8 mouse cellular contexts compared by ENCODE assay signal in genomic region chr4:21848287-21848630, GRCm38 (mm10). TPM values are rescaled to one million over a fixed set of nuclear protein-coding genes. Genes with fewer than 3 reads are reported as not detected.
DNase-seq lines count a peak whose midpoint lies in the region; ATAC-seq and TF ChIP-seq lines count a peak whose summit lies in the region.

No protein-coding gene starts in this region.

- WGBS in heart, embryonic 13.5 days, result 0% methylated on average over 24 of the region's 24 CpGs
- under 1% methylated on average over 24 of the region's 24 CpGs for WGBS in kidney, postnatal 0 days
- 0% methylated on average over 24 of the region's 24 CpGs for WGBS in liver, embryonic 11.5 days
- 0% methylated on average over 24 of the region's 24 CpGs for WGBS in stomach, postnatal 0 days

- H3K4me2 ChIP-seq in heart, embryonic 13.5 days, result peak overlapping the region; percentile 71
- peak overlapping the region; percentile 60 for H3K4me2 ChIP-seq in kidney, postnatal 0 days (ENCODE audit: low read length)
- peak overlapping the region; percentile 67 for H3K4me2 ChIP-seq in liver, embryonic 11.5 days
- H3K4me2 ChIP-seq in stomach, postnatal 0 days (replicated peaks; ENCODE audit: low read depth), result peak overlapping the region; percentile 54

- no peak for TF ChIP-seq CTCF in kidney, postnatal 0 days (IDR thresholded peaks at IDR 0.05; ENCODE audit: low read depth)
- TF ChIP-seq CTCF in stomach, postnatal 0 days (IDR thresholded peaks at IDR 0.05; ENCODE audit: low read depth), result no peak

- H3K27me3 ChIP-seq in heart, embryonic 13.5 days (replicated peaks), result no peaks in the 10 kb centered on the region
- no peaks in the 10 kb centered on the region for H3K27me3 ChIP-seq in kidney, postnatal 0 days (ENCODE audit: insufficient read depth, low read length)
- H3K27me3 ChIP-seq in liver, embryonic 11.5 days (replicated peaks; ENCODE audit: control insufficient read depth, insufficient read depth, low read length), result no peaks in the 10 kb centered on the region
- H3K27me3 ChIP-seq in stomach, postnatal 0 days (ENCODE audit: control insufficient read depth, insufficient read depth, low read length), result no peaks in the 10 kb centered on the region

- H3K9me3 ChIP-seq in heart, embryonic 13.5 days, result no peaks in the 10 kb centered on the region
- no peaks in the 10 kb centered on the region for H3K9me3 ChIP-seq in kidney, postnatal 0 days (replicated peaks; ENCODE audit: low read length)
- H3K9me3 ChIP-seq in liver, embryonic 11.5 days (ENCODE audit: control insufficient read depth, low read length), result no peaks in the 10 kb centered on the region
- no peaks in the 10 kb centered on the region for H3K9me3 ChIP-seq in stomach, postnatal 0 days (ENCODE audit: control insufficient read depth, low read length)

- peak overlapping the region; percentile 96 for H3K27ac ChIP-seq in heart, embryonic 13.5 days (replicated peaks)
- H3K27ac ChIP-seq in kidney, postnatal 0 days, result peak overlapping the region; percentile 100
- peak overlapping the region; percentile 93 for H3K27ac ChIP-seq in liver, embryonic 11.5 days (ENCODE audit: low read depth, low read length)
- peak overlapping the region; percentile 99 for H3K27ac ChIP-seq in stomach, postnatal 0 days (replicated peaks)

- peaks cover 4% of the 10 kb centered on the region; the same call in 1 of the 2 replicates for H3K36me3 ChIP-seq in heart, embryonic 13.5 days
- H3K36me3 ChIP-seq in kidney, postnatal 0 days (ENCODE audit: insufficient read depth, low read length), result no peaks in the 10 kb centered on the region
- no peaks in the 10 kb centered on the region for H3K36me3 ChIP-seq in liver, embryonic 11.5 days (ENCODE audit: control insufficient read depth, insufficient read depth, low read length)
- no peaks in the 10 kb centered on the region for H3K36me3 ChIP-seq in stomach, postnatal 0 days (ENCODE audit: control insufficient read depth, insufficient read depth, low read length)

- peak overlapping the region; percentile 87 for H3K9ac ChIP-seq in heart, embryonic 13.5 days
- peak overlapping the region; percentile 95 for H3K9ac ChIP-seq in kidney, postnatal 0 days (ENCODE audit: low read depth, low read length)
- H3K9ac ChIP-seq in liver, embryonic 11.5 days (ENCODE audit: low read depth, low read length), result peak overlapping the region; percentile 96
- H3K9ac ChIP-seq in stomach, postnatal 0 days (ENCODE audit: low read length), result peak overlapping the region; percentile 93

- no peak for TF ChIP-seq EP300 in stomach, postnatal 0 days (optimal IDR thresholded peaks at IDR 0.05)

- peaks cover 26% of the 10 kb centered on the region for H3K4me1 ChIP-seq in heart, embryonic 13.5 days
- H3K4me1 ChIP-seq in kidney, postnatal 0 days (replicated peaks; ENCODE audit: insufficient read depth, low read length), result no peaks in the 10 kb centered on the region
- H3K4me1 ChIP-seq in liver, embryonic 11.5 days (replicated peaks; ENCODE audit: control insufficient read depth, insufficient read depth, low read length), result peaks cover 5% of the 10 kb centered on the region; the same call in 1 of the 2 replicates
- H3K4me1 ChIP-seq in stomach, postnatal 0 days (replicated peaks; ENCODE audit: control insufficient read depth, insufficient read depth), result no peaks in the 10 kb centered on the region

- H3K4me3 ChIP-seq in heart, embryonic 13.5 days, result peak overlapping the region; percentile 69
- H3K4me3 ChIP-seq in kidney, postnatal 0 days (replicated peaks; ENCODE audit: low read depth, low read length), result peak overlapping the region; percentile 97
- peak overlapping the region; percentile 90 for H3K4me3 ChIP-seq in liver, embryonic 11.5 days (ENCODE audit: low read depth, low read length)
- H3K4me3 ChIP-seq in stomach, postnatal 0 days (ENCODE audit: low read depth, low read length), result peak overlapping the region; percentile 99

- peak; percentile 80 for ATAC-seq in erythroid progenitor cell, adult 5-6 weeks (replicated peaks; ENCODE audit: low FRiP score, poor library complexity, severe bottlenecking)
- ATAC-seq in heart, embryonic 13.5 days (ENCODE audit: extremely low read depth, insufficient number of reproducible peaks, low FRiP score, low TSS enrichment), result peak; percentile 77
- ATAC-seq in kidney, postnatal 0 days (replicated peaks; ENCODE audit: low FRiP score, low read depth), result peak; percentile 84
- peak; percentile 82 for ATAC-seq in liver, embryonic 11.5 days (replicated peaks; ENCODE audit: low FRiP score)
- peak; percentile 64 for ATAC-seq in monocyte, adult 5-6 weeks (replicated peaks; ENCODE audit: insufficient number of reproducible peaks, low FRiP score, low TSS enrichment, poor library complexity, severe bottlenecking)
- peak; percentile 82 for ATAC-seq in stomach, postnatal 0 days (ENCODE audit: low FRiP score, low TSS enrichment)

- DNase-seq in ES-CJ7 (ENCODE audit: low read depth, low spot score), result peak; percentile 93
- peak; percentile 78 for DNase-seq in c-Kit-negative CD71-positive TER-119-positive erythroid progenitor cells, embryonic 14.5 days (ENCODE audit: low read depth, low spot score)
- DNase-seq in kidney, postnatal 0 days (ENCODE audit: low spot score), result peak; percentile 96
- no peak for DNase-seq in liver, embryonic 11.5 days (ENCODE audit: low spot score)
- DNase-seq in stomach, postnatal 0 days (ENCODE audit: low spot score), result peak; percentile 92

RNA-seq across cellular contexts. Expression of gene Pnisr, which starts 0.9 kb away (rescaled TPM):
- total RNA-seq in erythroid progenitor cell, adult 5-6 weeks (2015; ENCODE audit: low replicate concordance), result 314 and 393 TPM in 2 replicates
- 251 and 277 TPM in 2 replicates for total RNA-seq in erythroid progenitor cell, adult 5-6 weeks (2017; ENCODE audit: low replicate concordance)
- 69.3 and 71.7 TPM in 2 replicates for polyA plus RNA-seq in heart, embryonic 13.5 days (2015; fragmentation: Nextera tagmentation; extraction: Ambion mirVana)
- 97.4 and 117 TPM in 2 replicates for polyA plus RNA-seq in kidney, postnatal 0 days (2015; fragmentation: Nextera tagmentation; extraction: Ambion mirVana)
- polyA plus RNA-seq in liver, embryonic 11.5 days (2014; fragmentation: Nextera tagmentation; extraction: Ambion mirVana), result 84.9 and 101 TPM in 2 replicates
- 225 to 339 TPM (median 254 TPM) in 3 replicates for total RNA-seq in monocyte, adult 5-6 weeks (2017)
- 41.3 and 41.4 TPM in 2 replicates for polyA plus RNA-seq in stomach, postnatal 0 days (2015; fragmentation: Nextera tagmentation; extraction: Ambion mirVana)

RNA-seq across cellular contexts. Expression of gene Coq3, which starts 31.2 kb away (rescaled TPM):
- 7.1 TPM in 1 of 2 replicates, not detected in the other for total RNA-seq in erythroid progenitor cell, adult 5-6 weeks (2015; ENCODE audit: low replicate concordance)
- total RNA-seq in erythroid progenitor cell, adult 5-6 weeks (2017; ENCODE audit: low replicate concordance), result 2.7 TPM in 1 of 2 replicates, not detected in the other
- polyA plus RNA-seq in heart, embryonic 13.5 days (2015; fragmentation: Nextera tagmentation; extraction: Ambion mirVana), result 16.3 and 16.7 TPM in 2 replicates
- 14.7 and 15.6 TPM in 2 replicates for polyA plus RNA-seq in kidney, postnatal 0 days (2015; fragmentation: Nextera tagmentation; extraction: Ambion mirVana)
- polyA plus RNA-seq in liver, embryonic 11.5 days (2014; fragmentation: Nextera tagmentation; extraction: Ambion mirVana), result 18.9 and 20.6 TPM in 2 replicates
- total RNA-seq in monocyte, adult 5-6 weeks (2017), result 0.95 to 8.2 TPM (median 2.5 TPM) in 3 replicates
- 14.6 and 15.6 TPM in 2 replicates for polyA plus RNA-seq in stomach, postnatal 0 days (2015; fragmentation: Nextera tagmentation; extraction: Ambion mirVana)
